Mouse (Mus musculus) olfactory bulb, adult 2 months (tissue): ENCODE results near the gene Arid5b.

Source experiments
- CTCF ChIP-seq: fragments of 200-500 bp; IDR thresholded peaks from 2 replicates; pipeline ENCODE4 v1.5.1; 2012; ENCODE audit warnings: low read depth, mild to moderate bottlenecking, low read length, moderate library complexity; ENCODE audit not compliant: insufficient read depth
- POLR2A ChIP-seq: fragments of 200-500 bp; IDR thresholded peaks from 2 replicates; pipeline ENCODE4 v1.6.1; 2012; ENCODE audit warnings: mild to moderate bottlenecking, low read depth, low read length, moderate library complexity; ENCODE audit not compliant: insufficient read depth

DNA sequence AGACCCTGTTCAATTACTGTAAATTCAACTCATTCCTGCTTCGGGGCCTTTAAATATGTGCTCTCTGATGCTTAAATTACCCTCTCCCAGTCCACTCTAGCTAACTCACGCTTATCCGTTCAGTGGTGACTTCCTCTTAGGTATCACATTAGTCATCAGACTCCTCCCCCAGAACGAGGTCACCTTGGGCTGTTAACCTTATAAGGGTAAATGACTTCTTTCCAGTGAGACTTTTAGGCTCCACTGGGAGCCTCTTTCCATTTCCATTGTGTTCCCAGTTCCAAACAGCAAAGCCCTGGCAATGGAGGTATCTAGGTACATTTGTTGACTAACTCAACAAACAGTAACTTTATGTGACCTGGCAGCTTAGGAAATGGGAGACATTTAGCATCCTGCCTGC is 186.7 kb downstream of the Arid5b start:
- TF ChIP-seq CTCF = no peak
- TF ChIP-seq POLR2A = no peak
